Mouse (Mus musculus) hematopoietic multipotent progenitor cell, adult 10-12 weeks (in vitro differentiated cells): ENCODE data around the gene Ddx28. TPM values are rescaled to one million over a fixed set of nuclear protein-coding genes. Genes with fewer than 3 reads are reported as not detected.

Experiments used
- polyA plus RNA-seq: library from polyadenylated mRNA; stranded (reverse); fragments of >175 nt; gene quantifications from 2 replicates; pipeline ENCODE4 v1.2.3, GENCODE M21; 2012; ENCODE audit warnings: low replicate concordance

The Ddx28 gene
- polyA plus RNA-seq, result 12.8 and 15.2 TPM in 2 replicates

GRCm38 (mm10) chr8:106011643-106011986 lies at the start of gene Ddx28:
TSS of gene Ddx28 (minus strand) at chr8:106011882.

GRCm38 (mm10) chr8:106058731-106059612 lies 47.3 kb upstream of the Ddx28 start, which contains the start of gene Nfatc3:
TSS of gene Nfatc3 (plus strand) at chr8:106058840.

GRCm38 (mm10) chr8:106005875-106006274 lies 5.8 kb downstream of the Ddx28 start, which contains the start of gene Dpep2nb:
TSS of gene Dpep2nb (minus strand) at chr8:106005975.

GRCm38 (mm10) chr8:105990856-105991387 lies 20.8 kb downstream of the Ddx28 start, which contains the start of gene Dus2:
TSS of gene Dus2 (plus strand) at chr8:105991337.

GRCm38 (mm10) chr8:105979325-105979724 lies 32.4 kb downstream of the Ddx28 start, which contains the start of gene Dpep3:
TSS of gene Dpep3 (minus strand) at chr8:105979429.

GRCm38 (mm10) chr8:105965905-105966341 lies 45.8 kb downstream of the Ddx28 start, which contains the start of gene Slc12a4:
TSS of gene Slc12a4 (minus strand) at chr8:105966097.

Other genes starting within 250 kb of the Ddx28 start
- 19.8 and 48.7 TPM in 2 replicates for gene Ranbp10, start 184.5 kb downstream of the Ddx28 start, polyA plus RNA-seq
- 0.07 TPM in 1 of 2 replicates, not detected in the other for gene Tsnaxip1, start 184.2 kb downstream of the Ddx28 start, polyA plus RNA-seq
- gene Cenpt, start 158.6 kb downstream of the Ddx28 start, polyA plus RNA-seq, result 9.2 and 12.3 TPM in 2 replicates
- gene Thap11, start 156.8 kb downstream of the Ddx28 start, polyA plus RNA-seq, result 19.0 and 24.1 TPM in 2 replicates
- gene Nutf2, start 151.3 kb downstream of the Ddx28 start, polyA plus RNA-seq, result 38.8 and 39.6 TPM in 2 replicates
- gene Edc4, start 131.0 kb downstream of the Ddx28 start, polyA plus RNA-seq, result 23.1 and 27.6 TPM in 2 replicates
- 3.1 and 6.7 TPM in 2 replicates for gene Nrn1l, start 118.3 kb downstream of the Ddx28 start, polyA plus RNA-seq
- gene Pskh1, start 111.4 kb downstream of the Ddx28 start, polyA plus RNA-seq, result 9.4 and 20.9 TPM in 2 replicates
- gene Ctrl, start 78.0 kb downstream of the Ddx28 start, polyA plus RNA-seq, result 0.53 and 1.1 TPM in 2 replicates
- 387 and 416 TPM in 2 replicates for gene Psmb10, start 73.4 kb downstream of the Ddx28 start, polyA plus RNA-seq
- gene Lcat, start 68.5 kb downstream of the Ddx28 start, polyA plus RNA-seq, result 0.10 and 0.83 TPM in 2 replicates
- gene Slc12a4, start 45.8 kb downstream of the Ddx28 start, polyA plus RNA-seq, result 13.0 and 14.0 TPM in 2 replicates
- not detected in 2 replicates for gene Dpep3, start 32.5 kb downstream of the Ddx28 start, polyA plus RNA-seq
- gene Dus2, start 20.5 kb downstream of the Ddx28 start, polyA plus RNA-seq, result 4.4 and 7.5 TPM in 2 replicates
- not detected in 2 replicates for gene Dpep2nb, start 5.9 kb downstream of the Ddx28 start, polyA plus RNA-seq
- 30.9 and 42.5 TPM in 2 replicates for gene Nfatc3, start 47.0 kb upstream of the Ddx28 start, polyA plus RNA-seq
- 0.03 and 0.11 TPM in 2 replicates for gene Esrp2, start 125.1 kb upstream of the Ddx28 start, polyA plus RNA-seq
- 32.9 and 41.5 TPM in 2 replicates for gene Pla2g15, start 138.5 kb upstream of the Ddx28 start, polyA plus RNA-seq
- gene Slc7a6, start 157.0 kb upstream of the Ddx28 start, polyA plus RNA-seq, result 5.1 and 6.3 TPM in 2 replicates
- gene Slc7a6os, start 199.1 kb upstream of the Ddx28 start, polyA plus RNA-seq, result 29.2 and 33.5 TPM in 2 replicates
- 3.5 and 20.1 TPM in 2 replicates for gene Prmt7, start 199.1 kb upstream of the Ddx28 start, polyA plus RNA-seq